Mouse (Mus musculus) bone marrow, adult 2 months (tissue): ENCODE results near the gene Frmpd3. TPM values are rescaled to one million over a fixed set of nuclear protein-coding genes. Genes with fewer than 3 reads are reported as not detected.
"Not testable (repeated sequence)": the region's sequence is repeated elsewhere in the genome, so short reads cannot be mapped to it uniquely, and the experiment has no call there.

ENCODE experiments used
- H3K27ac ChIP-seq: fragments of 200-500 bp; 2 replicates; pipeline ENCODE4 v1.5.1; 2012; ENCODE audit warnings: low read depth, mild to moderate bottlenecking, control low read depth, inconsistent platforms, low read length; ENCODE audit not compliant: control insufficient read depth, poor library complexity, insufficient read depth
- H3K4me1 ChIP-seq: fragments of 200-500 bp; 2 replicates; pipeline ENCODE4 v1.6.1; 2011; ENCODE audit warnings: low read length; ENCODE audit not compliant: control insufficient read depth, insufficient read depth
- H3K4me3 ChIP-seq: fragments of 200-500 bp; replicated peaks from 2 replicates; pipeline ENCODE3; 2011; ENCODE audit warnings: mild to moderate bottlenecking, low read depth, low read length, control low read depth; ENCODE audit not compliant: control insufficient read depth
- CTCF ChIP-seq: fragments of 200-500 bp; IDR thresholded peaks from 2 replicates; pipeline ENCODE4 v1.5.1; 2011; ENCODE audit warnings: low read length, control low read depth; ENCODE audit not compliant: control insufficient read depth, insufficient read depth
- POLR2A ChIP-seq: fragments of 200-500 bp; IDR thresholded peaks from 2 replicates; pipeline ENCODE4 v1.6.1; 2011; ENCODE audit warnings: low read depth, mild to moderate bottlenecking, control low read depth, low read length, borderline replicate concordance; ENCODE audit not compliant: control insufficient read depth
- WGBS: fragments of 180-500 bp; shearing (Covaris S2); methylation state at CpG from one replicate; pipeline ENCODE4 v1.1.7; 2018; 5-methylcytosine and 5-hydroxymethylcytosine counted together
- polyA plus RNA-seq: library from polyadenylated mRNA; stranded (reverse); fragments of >200 nt; gene quantifications from 2 replicates; pipeline ENCODE4 v1.2.4, GENCODE M21; 2011; ENCODE audit warnings: low replicate concordance; ENCODE audit not compliant: missing spikeins, insufficient read depth, insufficient read length

Gene Frmpd3
- polyA plus RNA-seq = 2.6 and 11.2 TPM in 2 replicates

DNA sequence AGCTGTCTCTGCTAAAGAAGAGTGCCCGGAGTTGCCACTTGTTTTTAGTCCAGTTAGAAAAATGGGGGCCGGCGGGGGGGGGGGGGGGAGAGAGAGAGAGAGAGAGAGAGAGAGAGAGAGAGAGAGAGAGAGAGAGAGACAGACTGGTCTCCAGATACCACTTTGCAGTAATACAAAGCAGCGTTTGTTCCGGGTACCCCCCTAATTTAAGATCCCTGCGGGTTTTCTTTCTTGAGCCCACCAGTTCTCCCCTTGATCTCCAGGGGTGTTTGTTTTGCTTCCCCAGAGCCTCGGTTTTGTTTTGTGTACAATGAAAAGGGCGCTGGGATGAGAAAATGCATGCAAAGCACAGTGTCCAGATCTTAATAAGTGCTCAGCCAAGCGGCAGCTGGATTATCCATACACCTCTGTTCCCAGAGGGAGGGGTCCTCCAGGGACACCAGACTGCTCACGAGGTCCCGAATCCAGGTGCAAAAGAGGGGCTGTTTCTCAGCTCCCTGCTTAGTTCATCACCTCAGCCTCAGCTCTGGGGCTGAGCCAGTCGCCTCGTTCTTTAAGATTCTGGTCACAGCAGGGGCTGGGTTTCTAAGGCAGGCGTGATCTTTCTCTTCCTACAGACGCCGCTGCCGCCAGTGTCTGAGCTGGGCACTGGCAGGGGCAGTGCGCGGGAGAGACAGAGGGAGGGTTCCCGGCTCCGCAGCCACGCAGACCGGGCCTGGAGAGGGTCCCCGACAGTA, at the start of gene Frmpd3:
Gene Frmpd3 (plus strand): TSS at position 608 of the 737 bp plus-strand sequence.
- TF ChIP-seq CTCF (no peak), POLR2A (no peak)
- 14% methylated on average over 24 of the region's 24 CpGs for WGBS
- Histone ChIP-seq H3K4me1 (no peaks in the 10 kb centered on the region), H3K4me3 (no peak within 1 kb of the TSS), H3K27ac (no peak within 1 kb of the TSS)

DNA sequence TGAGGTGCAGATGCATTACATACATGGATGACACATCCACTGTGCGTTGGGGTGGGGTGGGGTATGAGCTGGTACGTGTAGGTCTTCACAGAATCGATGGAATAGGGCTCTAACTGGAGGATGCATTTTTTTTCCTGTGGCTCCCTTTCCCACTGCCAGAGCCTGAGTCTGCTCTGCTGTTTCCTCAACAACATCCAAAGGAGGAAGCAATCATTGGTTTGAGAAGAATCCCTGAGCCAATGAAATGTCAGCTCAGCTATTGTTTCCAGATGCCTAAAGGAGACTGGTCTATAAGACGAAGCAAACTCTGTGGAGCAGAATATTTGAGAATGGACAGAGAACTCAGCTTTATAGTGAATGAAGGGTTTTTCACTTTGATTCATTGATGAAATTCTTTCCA, 38.3 kb upstream of the Frmpd3 start:
- TF ChIP-seq POLR2A = no peak
- no peak for TF ChIP-seq CTCF
- WGBS = 51% methylated on average over 4 of the region's 4 CpGs
- Histone ChIP-seq H3K27ac (no peak overlapping the region), H3K4me3 (no peak overlapping the region), H3K4me1 (no peaks in the 10 kb centered on the region)

DNA sequence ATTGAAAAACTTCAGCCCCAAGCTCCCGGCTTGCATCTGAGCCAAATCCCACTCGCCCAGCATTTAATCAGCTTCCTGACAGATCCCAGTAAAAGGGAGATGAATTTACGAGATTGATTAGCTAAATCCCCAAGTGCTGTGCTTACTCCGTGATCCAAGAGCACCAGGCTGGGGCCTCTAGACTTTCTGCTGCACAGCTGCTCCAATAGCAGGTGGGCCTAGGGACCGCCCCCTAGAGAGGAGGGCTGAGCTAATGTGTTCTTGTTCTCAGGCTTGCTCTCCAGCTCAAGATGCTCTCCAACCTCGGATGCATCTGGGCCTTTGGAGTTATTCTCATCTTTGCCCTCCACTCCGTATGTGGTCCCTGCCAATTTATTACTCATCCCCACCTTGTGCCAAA, 36.4 kb upstream of the Frmpd3 start:
- 67% methylated on average over 7 of the region's 7 CpGs for WGBS

DNA sequence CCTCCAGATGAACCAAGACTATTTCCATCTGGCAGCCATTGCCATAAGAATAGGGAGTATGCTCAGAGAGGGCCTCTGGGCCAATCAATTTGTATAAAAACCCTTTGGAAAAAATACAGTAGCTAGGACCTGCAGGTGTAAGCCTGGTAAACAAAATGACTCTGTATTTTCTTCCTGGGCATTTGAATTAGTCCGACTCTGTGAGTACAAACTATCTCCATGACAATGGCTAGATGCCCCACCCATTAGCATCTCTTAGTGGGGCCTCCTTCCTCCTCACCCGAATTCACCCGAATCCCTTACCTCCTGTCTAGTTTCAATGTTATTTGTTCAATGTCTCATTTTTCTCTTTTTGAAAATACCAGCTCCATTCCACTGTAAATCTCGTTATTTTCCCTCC, 24.1 kb upstream of the Frmpd3 start:
- no peak overlapping the region for H3K4me3 ChIP-seq
- no peaks in the 10 kb centered on the region for H3K4me1 ChIP-seq
- WGBS = 70% methylated on average over 4 of the region's 4 CpGs
- TF ChIP-seq CTCF (no peak), POLR2A (no peak)
- no peak overlapping the region for H3K27ac ChIP-seq

More for the DNA sequence above, 36.4 kb upstream of the Frmpd3 start:
- TF ChIP-seq POLR2A = no peak
- no peak for TF ChIP-seq CTCF
- H3K27ac ChIP-seq = no peak overlapping the region
- H3K4me1 ChIP-seq = no peaks in the 10 kb centered on the region
- H3K4me3 ChIP-seq = no peak overlapping the region

DNA sequence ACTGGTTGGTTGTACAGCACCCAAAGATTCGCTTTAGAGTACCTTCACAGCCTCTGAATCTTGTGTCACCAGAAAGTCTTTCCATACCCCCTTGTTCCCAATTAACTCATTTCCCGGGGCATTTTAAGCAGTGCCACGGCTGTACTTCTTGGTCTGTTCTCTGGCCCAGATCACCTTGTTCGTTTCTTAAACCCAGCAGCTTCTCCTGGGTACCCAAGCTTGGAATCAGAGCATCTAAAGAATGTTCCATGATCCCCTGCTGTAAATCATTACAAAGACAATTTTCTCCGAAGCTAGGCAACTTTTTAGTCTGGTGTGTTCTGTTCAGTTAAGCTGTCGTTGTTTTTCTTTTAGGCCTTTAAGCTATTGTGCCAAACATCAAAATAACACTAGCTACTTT, 22.9 kb upstream of the Frmpd3 start:
- H3K27ac ChIP-seq = no peak overlapping the region
- TF ChIP-seq POLR2A (no peak), CTCF (no peak)
- 73% methylated on average over 6 of the region's 6 CpGs for WGBS
- no peaks in the 10 kb centered on the region for H3K4me1 ChIP-seq
- H3K4me3 ChIP-seq = no peak overlapping the region

DNA sequence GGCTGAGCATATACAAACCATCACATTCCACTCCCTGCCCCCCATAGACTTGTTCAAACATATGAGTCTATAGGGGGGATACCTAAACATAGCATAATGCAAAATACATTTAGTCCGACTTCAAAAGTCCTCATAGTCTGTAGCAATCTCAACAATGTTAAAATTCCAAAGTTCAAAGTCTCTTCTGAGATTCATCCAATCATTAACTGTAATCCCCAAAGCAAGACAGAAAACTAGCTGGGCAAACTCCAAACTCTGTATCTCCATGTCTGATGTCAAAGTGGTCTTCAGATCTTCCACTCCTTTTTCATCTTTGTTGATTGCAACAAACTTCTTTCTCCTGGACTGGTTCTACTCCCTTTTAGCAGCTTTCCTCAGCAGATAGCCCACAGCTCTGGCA, 21.4 kb upstream of the Frmpd3 start:
- H3K27ac ChIP-seq, H3K4me3 ChIP-seq, H3K4me1 ChIP-seq: not testable (repeated sequence)
- WGBS = 74% methylated on average over 1 of the region's 1 CpGs

DNA sequence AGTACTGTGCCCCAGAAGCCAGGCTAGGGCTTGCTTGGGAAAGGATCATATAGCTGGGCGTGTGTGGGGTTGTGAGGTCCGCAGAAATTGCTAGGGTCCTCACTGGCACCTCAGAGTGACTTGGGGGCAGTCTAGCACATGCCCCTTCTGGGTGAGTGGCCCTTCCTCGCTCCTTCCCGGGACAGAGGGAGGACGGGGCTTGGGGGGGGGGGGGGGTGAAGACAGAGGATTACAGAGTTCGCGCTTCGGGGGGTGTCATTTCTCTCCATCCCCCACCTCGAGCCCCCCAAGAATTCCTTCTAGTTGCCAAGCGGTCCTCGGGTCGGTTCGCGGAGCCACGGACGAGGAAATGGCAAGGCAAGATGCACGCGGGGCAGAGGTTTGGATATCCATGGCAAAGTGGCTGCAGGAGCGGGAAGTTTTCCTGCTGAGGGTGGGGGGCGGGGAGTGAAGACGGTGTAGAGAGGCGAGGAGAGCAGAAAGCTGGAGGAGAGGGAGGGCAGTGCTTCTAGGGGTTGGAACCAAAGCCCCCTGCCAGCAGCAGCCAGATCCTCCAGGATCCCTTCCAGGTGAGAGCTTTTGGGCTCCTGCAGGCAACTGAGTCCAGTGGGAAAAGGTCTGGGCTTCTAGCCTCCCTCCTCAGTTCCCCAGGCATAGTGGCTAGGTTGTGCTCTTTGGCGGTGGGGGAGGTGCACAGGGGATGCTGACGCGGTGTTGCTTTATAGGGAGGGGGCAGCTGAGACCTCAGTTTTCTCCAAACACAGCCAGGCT, 515 bp downstream of the Frmpd3 start:
- H3K27ac ChIP-seq = no peak overlapping the region
- 13% methylated on average over 24 of the region's 25 CpGs for WGBS
- no peak overlapping the region for H3K4me3 ChIP-seq
- TF ChIP-seq CTCF = no peak
- TF ChIP-seq POLR2A = no peak
- no peaks in the 10 kb centered on the region for H3K4me1 ChIP-seq

DNA sequence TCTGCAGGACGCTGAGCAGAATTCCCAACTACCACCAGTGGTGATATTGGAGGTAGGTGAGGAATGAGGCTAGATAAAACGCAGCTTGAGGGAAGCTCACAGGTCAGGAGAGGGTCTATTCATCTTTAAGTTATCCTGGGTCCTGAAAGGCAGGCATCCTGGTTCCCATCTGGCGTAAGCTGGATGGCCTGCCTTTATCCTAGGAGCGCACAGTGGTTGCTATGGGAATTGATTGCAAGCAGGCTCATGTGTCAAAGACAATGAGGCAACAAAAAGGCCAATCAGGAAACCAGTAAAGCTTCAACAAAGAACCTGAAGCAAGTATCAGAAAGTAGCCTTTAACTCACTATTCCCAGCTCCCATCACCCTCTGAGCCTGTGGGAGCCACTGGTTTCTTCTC, 33.6 kb downstream of the Frmpd3 start:
- TF ChIP-seq POLR2A (no peak), CTCF (no peak)
- WGBS = 61% methylated on average over 4 of the region's 4 CpGs
- Histone ChIP-seq H3K4me1 (no peaks in the 10 kb centered on the region), H3K27ac (no peak overlapping the region), H3K4me3 (no peak overlapping the region)
